Mouse (Mus musculus) thymus, adult 2 months (tissue): ENCODE measurements around the gene Dpp6.

ENCODE experiments used
- CTCF ChIP-seq: fragments of 200-500 bp; IDR thresholded peaks from 2 replicates; pipeline ENCODE4 v1.5.1; 2012; ENCODE audit warnings: mild to moderate bottlenecking, control low read depth, low read length, moderate library complexity, borderline replicate concordance; ENCODE audit not compliant: control insufficient read depth, poor library complexity, insufficient read depth; ENCODE audit errors: extremely low read depth
- POLR2A ChIP-seq: fragments of 200-500 bp; IDR thresholded peaks from 2 replicates; pipeline ENCODE4 v1.6.1; 2012; ENCODE audit warnings: mild to moderate bottlenecking, low read length, control low read depth, moderate library complexity; ENCODE audit not compliant: control insufficient read depth, poor library complexity, insufficient read depth; ENCODE audit errors: extremely low read depth

- TF ChIP-seq CTCF: no peak
- no peak for TF ChIP-seq POLR2A
Measured at GRCm38 (mm10) chr5:27604132-27604531, 787.1 kb downstream of the Dpp6 start.
